ENCODE assay signal across 8 mouse cellular contexts in the genomic region with DNA sequence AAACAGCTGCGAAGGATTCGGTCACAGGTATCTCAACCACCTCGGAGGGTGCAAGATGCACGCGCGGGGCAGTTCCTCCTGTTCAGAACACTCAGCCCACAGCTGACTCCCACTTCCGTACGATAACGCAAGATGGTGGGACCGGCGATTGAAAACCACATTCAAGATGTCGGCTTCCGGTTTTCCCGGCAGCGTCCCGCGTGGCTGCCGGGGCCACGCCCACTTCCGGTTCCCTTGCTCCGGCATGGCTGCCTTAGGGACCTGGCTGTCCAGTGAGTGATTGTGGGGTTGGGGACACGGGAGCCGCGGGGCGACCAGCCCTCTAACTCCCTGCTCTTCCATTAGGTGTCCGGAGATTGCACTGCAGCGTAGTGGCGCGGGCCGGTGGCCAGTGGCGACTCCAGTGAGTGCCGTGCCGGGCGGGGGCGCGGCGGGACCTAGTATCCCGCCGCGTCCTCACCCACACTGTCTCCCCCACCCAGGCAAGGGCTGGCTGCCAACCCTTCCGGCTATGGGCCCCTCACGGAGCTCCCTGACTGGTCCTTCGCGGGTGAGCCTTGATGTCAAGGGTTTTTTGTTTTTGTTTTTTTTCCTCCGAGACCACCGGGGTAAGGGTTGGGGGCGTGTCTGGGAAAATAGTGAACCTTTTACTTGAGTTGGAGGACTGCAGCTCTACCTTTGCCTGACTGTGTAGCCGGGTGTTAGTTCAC. TPM values are rescaled to one million over a fixed set of nuclear protein-coding genes. Genes with fewer than 3 reads are reported as not detected.
DNase-seq lines count a peak whose midpoint lies in the region; ATAC-seq lines count a peak whose summit lies in the region.

A gene (plus strand): TSS at position 221 of the 710 bp plus-strand sequence.

- peak within 1 kb of the TSS; percentile 75 for H3K27ac ChIP-seq in forebrain, embryonic 11.5 days (ENCODE audit: low read depth, low read length)
- peak within 1 kb of the TSS; percentile 88 for H3K27ac ChIP-seq in heart, embryonic 15.5 days
- H3K27ac ChIP-seq in liver, embryonic 12.5 days: peak within 1 kb of the TSS; percentile 88
- H3K27ac ChIP-seq in stomach, embryonic 14.5 days (ENCODE audit: low read length): peak within 1 kb of the TSS; percentile 89

- H3K4me1 ChIP-seq in forebrain, embryonic 11.5 days (replicated peaks; ENCODE audit: control insufficient read depth, insufficient read depth, low read length): peaks cover 11% of the 10 kb centered on the region
- H3K4me1 ChIP-seq in heart, embryonic 15.5 days (replicated peaks): peaks cover 47% of the 10 kb centered on the region
- peaks cover 76% of the 10 kb centered on the region for H3K4me1 ChIP-seq in liver, embryonic 12.5 days
- peaks cover 15% of the 10 kb centered on the region; the same call in 1 of the 2 replicates for H3K4me1 ChIP-seq in stomach, embryonic 14.5 days (ENCODE audit: control insufficient read depth, insufficient read depth, low read length)

- H3K27me3 ChIP-seq in forebrain, embryonic 11.5 days (ENCODE audit: control insufficient read depth, insufficient read depth, low read length): no peaks in the 10 kb centered on the region
- H3K27me3 ChIP-seq in heart, embryonic 15.5 days: no peaks in the 10 kb centered on the region
- peaks cover 24% of the 10 kb centered on the region for H3K27me3 ChIP-seq in liver, embryonic 12.5 days (replicated peaks)
- H3K27me3 ChIP-seq in stomach, embryonic 14.5 days (ENCODE audit: control insufficient read depth, insufficient read depth, low read length): no peaks in the 10 kb centered on the region

- peak; percentile 55 to 64 for DNase-seq in CD8-positive naive resting alpha-beta T cell, adult 2 months (ENCODE audit: low read depth in 2 of 2, low spot score in 2 of 2)
- peak; percentile 81 for DNase-seq in c-Kit-negative CD71-positive TER-119-positive erythroid progenitor cells, embryonic 14.5 days (ENCODE audit: low read depth, low spot score)
- peak; percentile 95 for DNase-seq in forebrain, embryonic 11.5 days (ENCODE audit: low spot score)
- DNase-seq in kidney, postnatal 14 days: peak; percentile 96
- peak; percentile 68 to 75 for DNase-seq in natural killer cell, adult 2 months (ENCODE audit: low spot score in 2 of 2)

- peak; percentile 83 for ATAC-seq in forebrain, embryonic 11.5 days (replicated peaks; ENCODE audit: low FRiP score)
- ATAC-seq in heart, embryonic 15.5 days (replicated peaks; ENCODE audit: insufficient number of reproducible peaks, insufficient read depth, low FRiP score, low read depth): peak; percentile 56
- ATAC-seq in liver, embryonic 12.5 days: peak; percentile 78
- peak; percentile 64; the same call in 1 of the 2 replicates for ATAC-seq in stomach, embryonic 14.5 days (ENCODE audit: insufficient number of reproducible peaks, insufficient read depth, low FRiP score, low read depth)

- peak within 1 kb of the TSS; percentile 90 for H3K9ac ChIP-seq in forebrain, embryonic 11.5 days (ENCODE audit: low read length)
- peak within 1 kb of the TSS; percentile 87 for H3K9ac ChIP-seq in heart, embryonic 15.5 days
- peak within 1 kb of the TSS; percentile 84 for H3K9ac ChIP-seq in liver, embryonic 12.5 days
- H3K9ac ChIP-seq in stomach, embryonic 14.5 days (replicated peaks; ENCODE audit: low read depth, low read length): peak within 1 kb of the TSS; percentile 77

- peak within 1 kb of the TSS; percentile 67 for H3K4me2 ChIP-seq in forebrain, embryonic 11.5 days (ENCODE audit: low read depth, low read length, severe bottlenecking)
- H3K4me2 ChIP-seq in heart, embryonic 15.5 days: peak within 1 kb of the TSS; percentile 73
- peak within 1 kb of the TSS; percentile 86 for H3K4me2 ChIP-seq in liver, embryonic 12.5 days
- peak within 1 kb of the TSS; percentile 74 for H3K4me2 ChIP-seq in stomach, embryonic 14.5 days (replicated peaks; ENCODE audit: low read depth, low read length)

- WGBS in forebrain, embryonic 11.5 days: under 1% methylated on average over 47 of the region's 48 CpGs
- under 1% methylated on average over 48 of the region's 48 CpGs for WGBS in heart, embryonic 15.5 days
- under 1% methylated on average over 48 of the region's 48 CpGs for WGBS in liver, embryonic 12.5 days (ENCODE audit: insufficient replicate concordance)
- WGBS in stomach, embryonic 14.5 days: under 1% methylated on average over 48 of the region's 48 CpGs

- peak within 1 kb of the TSS; percentile 88 for H3K4me3 ChIP-seq in forebrain, embryonic 11.5 days (ENCODE audit: low read depth, low read length)
- peak within 1 kb of the TSS; percentile 92 for H3K4me3 ChIP-seq in heart, embryonic 15.5 days
- H3K4me3 ChIP-seq in liver, embryonic 12.5 days: peak within 1 kb of the TSS; percentile 86
- H3K4me3 ChIP-seq in stomach, embryonic 14.5 days (ENCODE audit: low read depth, low read length): peak within 1 kb of the TSS; percentile 94

- H3K9me3 ChIP-seq in forebrain, embryonic 11.5 days (ENCODE audit: control insufficient read depth, low read length): no peaks in the 10 kb centered on the region
- no peaks in the 10 kb centered on the region for H3K9me3 ChIP-seq in heart, embryonic 15.5 days (replicated peaks)
- no peaks in the 10 kb centered on the region for H3K9me3 ChIP-seq in liver, embryonic 12.5 days (replicated peaks)
- H3K9me3 ChIP-seq in stomach, embryonic 14.5 days (ENCODE audit: control insufficient read depth, low read depth, low read length): no peaks in the 10 kb centered on the region

- no peaks in the 10 kb centered on the region for H3K36me3 ChIP-seq in forebrain, embryonic 11.5 days (ENCODE audit: control insufficient read depth, insufficient read depth, low read length)
- 0 out of 2 replicates have a peak, but pooled peaks cover 4% of the 10 kb centered on the region for H3K36me3 ChIP-seq in heart, embryonic 15.5 days
- H3K36me3 ChIP-seq in liver, embryonic 12.5 days: peaks cover 19% of the 10 kb centered on the region
- peaks cover 6% of the 10 kb centered on the region; the same call in 1 of the 2 replicates for H3K36me3 ChIP-seq in stomach, embryonic 14.5 days (ENCODE audit: control insufficient read depth, insufficient read depth, low read length)

RNA-seq across cellular contexts. Expression of the gene that starts here (rescaled TPM):
- polyA plus RNA-seq in forebrain, embryonic 11.5 days (2014; fragmentation: Nextera tagmentation; extraction: Ambion mirVana): 220 and 221 TPM in 2 replicates
- 196 and 285 TPM in 2 replicates for polyA plus RNA-seq in heart, embryonic 15.5 days (2015; fragmentation: Nextera tagmentation; extraction: Ambion mirVana)
- 269 and 282 TPM in 2 replicates for polyA plus RNA-seq in liver, embryonic 12.5 days (2016; fragmentation: Nextera tagmentation; extraction: Ambion mirVana)
- 284 and 312 TPM in 2 replicates for polyA plus RNA-seq in stomach, embryonic 14.5 days (2014; fragmentation: Nextera tagmentation; extraction: Ambion mirVana)

Comparison
In these comparisons a context has a peak if more than half of its experiments do, and no peak if none do; other contexts are left out.
1. Peak in every context shown above with its lines: DNase-seq, ATAC-seq, H3K4me3 ChIP-seq and H3K27ac ChIP-seq.